Mouse (Mus musculus): ENCODE measurements at regions not wholly inside any gene's neighbourhood (a gene's known extent, or its start where the extent isn't known, plus 50 kb on each side); places are given as distances from the start of the nearest gene placed in this dataset.

DNA sequence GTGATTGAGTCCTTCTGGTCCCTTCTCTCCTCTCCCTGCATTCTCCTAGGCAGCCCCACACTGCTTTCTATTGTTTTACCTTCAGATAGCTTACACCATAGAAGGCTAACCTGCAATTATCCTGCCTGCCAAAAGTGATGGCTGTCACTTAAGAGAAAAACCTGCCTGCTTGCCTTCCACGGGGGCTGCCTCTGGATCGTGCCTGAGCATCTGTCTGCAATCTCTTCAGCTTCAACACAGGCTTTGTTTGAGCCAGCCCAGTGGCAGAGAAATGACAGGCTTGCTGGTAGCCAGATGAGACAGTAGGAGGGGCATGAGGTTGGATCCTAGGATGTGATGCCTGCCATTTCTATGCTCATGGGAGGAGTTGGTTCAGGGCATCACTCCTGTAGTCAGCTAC is 345.2 kb upstream of the Tshz3 start:
- TF ChIP-seq CTCF (IDR thresholded peaks at IDR 0.05; ENCODE audit: insufficient read depth, low read length) (no peak), POLR2A (IDR thresholded peaks at IDR 0.05; ENCODE audit: borderline replicate concordance, extremely low read depth, low read depth, low read length) (no peak)
